Mouse (Mus musculus) CH12F3 (cell line): ENCODE data around the gene Foxp4.

Source experiments
- in situ Hi-C: fragments of 300-500 bp; cut with MboI; formaldehyde crosslinking; loops from 2 replicates; pipeline ENCODE4 v1.14.3; 2020; ENCODE audit warnings: low sequenced_read_pairs

Gene Foxp4

DNA sequence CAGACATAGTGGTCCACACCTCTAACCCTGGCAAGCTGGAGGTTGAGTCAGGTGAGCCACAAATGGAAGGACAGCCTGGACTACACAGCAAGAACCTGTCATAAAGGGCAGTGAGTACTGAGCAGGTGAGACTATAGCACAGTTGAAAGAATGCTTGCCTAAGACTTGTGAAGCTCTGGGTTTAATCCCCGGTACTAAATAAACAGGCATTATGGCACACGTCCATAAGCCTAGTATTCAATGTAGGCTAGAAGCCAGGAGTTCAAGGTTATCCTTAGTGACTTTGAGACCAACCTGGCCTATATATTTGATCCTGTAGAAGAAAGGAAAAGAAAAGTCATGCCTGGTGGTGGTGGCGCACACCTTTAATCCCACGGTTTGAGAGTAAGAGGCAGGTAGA, 12.1 kb upstream of the Foxp4 start:
- in situ Hi-C loops: no loop called here

GRCm38 (mm10) chr17:47929431-47929830, 5.0 kb upstream of the Foxp4 start:
- in situ Hi-C loops: no loop called here

DNA sequence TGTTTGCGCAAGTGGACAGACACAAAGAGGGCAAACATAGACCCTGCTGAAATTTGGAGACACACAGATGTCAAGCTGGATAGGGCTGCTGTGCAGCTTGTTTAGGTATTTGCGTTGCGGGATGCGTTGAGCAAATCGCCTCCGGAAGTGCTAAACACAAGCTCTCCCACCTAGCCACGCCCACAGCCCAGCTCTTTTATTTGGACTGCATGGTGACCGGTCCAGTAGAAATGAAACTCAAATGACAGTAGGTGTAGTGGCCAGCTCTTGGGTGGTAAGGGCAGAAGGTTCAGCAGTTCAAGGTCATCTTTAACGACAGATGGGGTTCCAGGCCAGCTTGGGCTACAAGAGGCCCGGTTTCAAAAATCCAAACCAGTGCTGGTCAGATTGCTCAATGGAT, 1.5 kb upstream of the Foxp4 start:
- in situ Hi-C loops: no loop called here

GRCm38 (mm10) chr17:47925340-47925926, 988 bp upstream of the Foxp4 start:
- in situ Hi-C loops: no loop called here

DNA sequence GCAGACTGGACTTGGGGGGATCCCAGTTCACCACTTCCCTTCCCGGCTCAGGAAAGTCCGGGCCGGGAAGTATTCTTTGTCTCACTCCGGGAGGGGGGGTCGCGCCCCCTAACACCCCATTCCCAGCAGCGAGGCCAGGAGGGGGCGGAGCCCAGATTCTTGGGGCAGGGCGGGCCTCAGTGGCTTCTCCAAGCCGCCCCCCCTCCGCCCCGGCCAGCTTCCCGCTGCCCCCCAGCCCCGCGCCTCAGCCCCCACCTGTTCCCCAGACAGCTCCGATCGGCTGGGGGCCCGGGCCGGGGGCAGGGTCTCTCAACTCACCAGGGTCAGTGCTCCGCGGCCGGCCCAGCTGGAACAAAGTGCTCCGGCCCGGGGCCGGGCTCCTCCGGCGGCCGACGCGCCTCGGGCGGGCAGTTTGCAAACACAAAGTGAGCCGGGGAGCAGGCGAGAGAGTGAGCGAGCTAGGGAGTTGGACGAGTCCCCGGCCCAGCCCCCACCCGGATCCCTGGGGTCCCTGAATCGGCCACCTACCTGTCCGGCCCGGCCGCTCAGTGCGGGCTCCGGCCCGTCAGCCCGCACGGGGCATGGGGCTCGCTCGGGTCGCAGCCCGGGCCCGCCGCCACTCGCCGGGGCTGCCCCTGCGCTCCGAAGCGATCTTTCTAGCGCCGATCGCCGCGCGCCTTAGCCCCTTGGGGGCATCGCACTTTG, 615 bp downstream of the Foxp4 start:
- in situ Hi-C loops: no loop called here

GRCm38 (mm10) chr17:47923011-47923677, 1.3 kb downstream of the Foxp4 start:
- in situ Hi-C loops: no loop called here

- in situ Hi-C loops: no loop called here
Observed at GRCm38 (mm10) chr17:47922579-47922978, 1.9 kb downstream of the Foxp4 start.

GRCm38 (mm10) chr17:47922116-47922515, 2.3 kb downstream of the Foxp4 start:
- in situ Hi-C loops: no loop called here

DNA sequence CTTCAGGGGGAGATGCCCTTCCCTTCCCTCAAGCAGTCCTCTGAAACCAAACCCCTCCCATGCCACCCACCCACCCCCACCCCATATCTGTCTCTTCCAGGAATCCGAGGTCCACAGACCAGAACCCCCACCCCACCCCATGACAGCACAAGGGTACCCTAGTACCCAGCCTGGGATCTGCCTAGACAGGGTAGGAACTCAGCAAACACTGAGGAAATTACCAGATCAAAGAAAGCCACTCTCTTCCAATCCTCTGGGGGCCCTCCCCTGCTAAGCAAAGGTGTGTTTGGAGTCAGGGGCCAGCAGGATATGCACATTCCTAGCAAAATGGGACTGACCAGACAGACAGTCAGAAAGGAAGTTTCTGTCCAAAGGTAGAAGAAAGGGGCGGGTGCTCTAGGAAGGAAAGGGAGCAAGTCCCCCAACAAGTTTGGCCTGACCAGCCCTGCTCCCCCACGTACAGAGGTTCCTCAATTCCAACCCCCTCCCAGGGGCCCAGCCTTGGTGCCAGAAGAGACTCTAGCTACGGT, 3.2 kb downstream of the Foxp4 start:
- in situ Hi-C loops: no loop called here

- in situ Hi-C loops: no loop called here
Observed at GRCm38 (mm10) chr17:47919826-47920225, 4.6 kb downstream of the Foxp4 start.

DNA sequence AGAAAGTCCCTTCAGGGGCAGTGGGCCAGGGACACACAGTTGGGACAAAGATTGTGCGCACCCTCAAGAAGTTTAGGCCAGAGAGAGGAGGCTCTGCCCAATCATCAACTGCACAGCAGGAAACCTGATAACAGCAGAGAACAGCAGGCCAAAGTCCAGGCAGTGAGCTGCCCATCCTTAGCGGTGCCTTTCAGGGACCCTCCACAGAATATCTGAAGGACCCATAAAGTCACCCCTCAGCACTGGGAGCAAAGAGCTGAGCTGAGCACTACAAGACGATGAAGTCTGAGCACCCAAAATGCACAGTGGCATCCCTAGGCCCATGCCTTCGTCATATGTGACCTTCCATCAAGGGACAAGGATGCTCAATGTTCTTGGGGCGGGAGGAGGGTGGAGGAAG, 6.5 kb downstream of the Foxp4 start:
- in situ Hi-C loops: no loop called here

DNA sequence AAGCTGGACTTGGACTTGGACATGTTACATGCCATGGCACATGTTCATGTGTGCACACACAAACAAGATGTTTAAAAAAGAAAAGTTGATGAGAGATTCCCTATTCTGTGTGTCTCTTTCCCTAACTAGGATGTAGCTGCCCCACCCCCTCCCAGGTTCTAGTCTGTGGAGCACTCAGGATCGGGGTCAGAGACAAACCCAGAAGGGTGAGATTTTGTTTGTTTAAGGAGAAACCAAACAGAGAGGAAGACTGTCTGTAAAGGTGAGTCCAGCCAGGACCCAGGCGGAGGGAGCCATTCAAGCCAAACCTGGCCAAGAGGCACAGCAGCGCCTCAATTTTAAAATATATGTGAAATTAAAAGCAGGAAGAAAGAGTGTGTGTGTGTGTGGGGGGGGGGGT, 7.2 kb downstream of the Foxp4 start:
- in situ Hi-C loops: no loop called here

DNA sequence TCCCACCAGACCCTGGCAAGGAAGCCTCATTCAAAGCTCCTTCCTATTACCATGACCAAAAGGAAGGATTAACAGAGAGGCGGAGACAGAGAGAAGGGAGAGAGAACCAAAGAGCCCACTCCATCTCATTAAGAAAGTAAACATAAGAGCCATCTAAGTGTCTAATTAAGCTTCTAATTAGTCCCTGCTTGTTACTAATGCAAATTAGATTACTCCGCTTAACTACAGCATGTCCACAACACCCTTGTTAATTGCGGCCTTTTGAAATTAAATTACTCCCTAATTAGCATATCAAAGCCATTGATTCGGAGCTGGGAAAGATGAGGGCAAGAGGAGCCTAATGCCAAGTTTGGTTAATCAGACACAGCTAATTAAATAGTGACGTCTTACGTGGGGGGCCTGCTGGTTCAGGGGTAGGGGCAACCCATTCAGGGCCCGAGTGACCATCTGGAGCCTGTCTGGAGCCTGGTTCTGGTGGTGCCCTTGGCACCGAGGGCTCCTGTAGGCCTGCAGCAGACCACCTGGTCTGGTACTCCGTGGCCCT, 9.7 kb downstream of the Foxp4 start:
- in situ Hi-C loops: no loop called here

GRCm38 (mm10) chr17:47909091-47910001, 15.1 kb downstream of the Foxp4 start:
- in situ Hi-C loops: no loop called here

DNA sequence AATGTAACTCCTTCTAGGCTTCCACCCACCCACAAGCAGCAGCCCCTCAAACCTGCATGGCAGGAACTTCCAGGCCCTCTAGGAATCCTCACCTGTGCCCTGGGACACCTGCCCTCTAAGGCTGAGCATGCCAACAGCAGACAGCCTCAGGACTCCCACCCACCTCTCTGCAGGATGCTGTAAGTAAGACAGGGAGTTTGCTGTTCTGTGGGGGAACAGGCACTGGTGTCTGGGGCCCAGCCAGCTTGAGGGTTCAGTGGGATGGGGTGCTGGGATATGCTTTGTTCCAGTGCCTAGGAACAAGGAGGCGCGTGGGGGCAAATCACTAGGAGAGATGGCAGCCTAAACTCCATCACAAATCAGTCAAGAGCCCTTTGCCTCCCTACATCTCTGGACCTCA, 16.4 kb downstream of the Foxp4 start:
- in situ Hi-C loops: no loop called here

DNA sequence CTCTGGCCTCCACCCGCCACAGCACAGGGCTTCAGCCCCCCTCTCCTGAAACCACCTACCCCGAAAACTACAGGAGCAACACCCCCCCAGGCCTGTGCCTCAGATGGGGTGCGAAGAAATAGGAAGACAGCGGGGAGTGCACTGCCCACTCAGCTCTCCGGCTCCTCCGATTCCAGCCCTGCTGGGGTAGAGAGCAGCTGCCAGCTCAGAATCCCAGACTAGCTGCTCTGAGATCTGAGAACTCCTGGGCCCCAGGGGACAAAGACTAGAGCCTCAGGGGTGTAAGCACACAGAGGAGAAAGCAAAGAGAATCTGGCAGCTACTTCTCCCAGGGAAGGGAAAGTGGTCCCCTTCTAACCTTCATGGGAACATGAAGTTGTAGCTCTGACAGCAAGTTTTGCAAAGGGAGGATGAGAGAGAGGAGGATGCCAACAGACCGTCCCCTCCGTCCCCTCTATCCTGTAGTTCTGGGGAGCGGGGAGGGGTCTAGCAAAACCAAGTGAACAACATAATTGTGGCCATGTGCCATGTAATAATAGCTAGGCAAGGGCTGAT, 17.0 kb downstream of the Foxp4 start:
- in situ Hi-C loops: no loop called here

DNA sequence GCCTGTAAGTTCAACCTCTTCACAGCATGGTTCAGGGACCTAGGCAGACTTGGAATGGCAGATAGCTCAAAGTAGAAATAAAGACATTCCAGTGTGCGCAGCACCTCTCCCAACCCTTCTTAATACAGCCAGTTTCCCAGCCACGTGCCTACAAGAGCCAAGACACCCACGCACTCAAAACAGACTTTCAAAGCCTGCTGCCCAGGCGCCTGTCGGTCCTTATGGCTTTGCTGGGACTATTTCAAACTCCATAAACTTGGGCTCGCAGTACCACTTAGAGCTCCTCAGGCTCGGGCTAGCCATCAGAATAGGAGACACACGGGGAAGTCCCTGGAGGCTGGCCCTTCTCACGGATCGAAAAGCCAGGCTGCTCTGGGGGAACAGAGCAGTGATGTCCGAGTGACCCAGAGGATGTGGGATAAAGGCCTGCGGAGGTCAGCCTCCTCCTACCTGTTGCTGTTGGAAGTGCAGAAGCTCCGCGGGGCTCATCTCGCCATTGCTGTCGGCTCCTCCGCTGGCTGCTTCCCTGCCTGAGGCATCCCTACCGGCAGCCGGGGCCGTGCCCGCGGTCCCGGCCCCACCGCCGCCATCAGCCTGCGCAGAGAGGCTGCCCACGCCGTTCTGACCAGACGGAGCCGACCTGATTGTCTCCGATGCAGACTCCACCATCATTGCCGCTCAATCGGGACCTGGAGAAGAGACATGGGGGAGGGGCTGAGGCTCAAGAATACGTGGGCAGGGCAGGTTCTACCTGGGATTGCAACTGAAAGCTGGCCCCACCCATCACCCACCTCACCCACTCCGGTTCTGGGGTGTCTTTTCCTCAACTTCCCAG, 20.4 kb downstream of the Foxp4 start:
- in situ Hi-C loops: no loop called here

- in situ Hi-C loops: no loop called here
Observed at GRCm38 (mm10) chr17:47901782-47902181, 22.7 kb downstream of the Foxp4 start.

GRCm38 (mm10) chr17:47900716-47901115, 23.7 kb downstream of the Foxp4 start:
- in situ Hi-C loops: no loop called here

DNA sequence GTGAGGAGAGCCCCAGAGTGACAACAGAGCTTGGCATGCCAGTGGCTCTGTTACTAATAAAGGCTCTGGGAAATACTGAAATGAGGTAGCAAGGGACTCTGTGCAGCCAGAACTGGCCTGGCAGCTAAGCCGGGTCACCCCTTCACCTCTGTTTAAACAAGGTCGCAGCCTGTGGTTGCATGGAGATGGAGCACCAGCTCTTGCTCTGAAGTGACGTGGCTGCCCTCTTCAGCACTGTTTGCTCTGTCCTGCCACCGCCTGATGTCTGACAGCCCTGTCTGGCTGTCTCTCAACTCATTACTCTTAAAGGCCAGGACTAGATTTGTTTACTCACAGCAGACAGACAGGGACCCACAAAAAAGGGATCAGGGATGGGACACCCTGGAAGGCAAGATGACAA, 25.3 kb downstream of the Foxp4 start:
- in situ Hi-C loops: no loop called here
